Mouse (Mus musculus) heart, adult 2 months (tissue): ENCODE data around the gene BC030499.

Experiments
- CTCF ChIP-seq: fragments of 200-600 bp; IDR thresholded peaks from 2 replicates; pipeline ENCODE4 v1.8.1; 2022; ENCODE audit warnings: antibody characterized with exemption, mild to moderate bottlenecking, moderate library complexity
- EP300 ChIP-seq: fragments of 200-500 bp; IDR thresholded peaks from 2 replicates; pipeline ENCODE4 v1.6.1; 2011; ENCODE audit warnings: low read depth, low read length, control low read depth; ENCODE audit not compliant: insufficient read depth
- POLR2A ChIP-seq: fragments of 200-500 bp; IDR thresholded peaks from 2 replicates; pipeline ENCODE4 v1.6.1; 2011; ENCODE audit warnings: mild to moderate bottlenecking, low read depth, low read length, control low read depth; ENCODE audit not compliant: insufficient read depth

GRCm38 (mm10) chr11:78275596-78275995, 15.0 kb upstream of the BC030499 start:
- TF ChIP-seq POLR2A (no peak), EP300 (no peak), CTCF (no peak)
